Mouse (Mus musculus) heart, embryonic 16.5 days (tissue): Measurements from ENCODE around the gene Ikzf2. TPM values are rescaled to one million over a fixed set of nuclear protein-coding genes. Genes with fewer than 3 reads are reported as not detected.
A peak's percentile ranks its signal among the peaks of the same experiment; 100 is the strongest.

Source experiments
- ATAC-seq: fragments of 200-750 bp; cut with Nextera tagmentation; replicated peaks from 2 replicates; pipeline ENCODE4 v1.8.0; 2017; ENCODE audit warnings: moderate number of reproducible peaks; ENCODE audit not compliant: insufficient read depth, low FRiP score; ENCODE audit errors: extremely low read depth
- H3K27ac ChIP-seq: fragments of 300-500 bp; sonication (generic); 2 replicates; pipeline ENCODE4 v1.5.1; 2014; ENCODE audit warnings: mild to moderate bottlenecking, low read length, control low read depth, moderate library complexity
- H3K27me3 ChIP-seq: fragments of 300-500 bp; sonication (generic); 2 replicates; pipeline ENCODE4 v1.6.1; 2014; ENCODE audit warnings: low read length, mixed read lengths; ENCODE audit not compliant: control insufficient read depth, insufficient read depth
- H3K36me3 ChIP-seq: fragments of 300-500 bp; sonication (generic); 2 replicates; pipeline ENCODE4 v1.6.1; 2014; ENCODE audit not compliant: control insufficient read depth, insufficient read depth
- H3K4me1 ChIP-seq: fragments of 300-500 bp; sonication (generic); 2 replicates; pipeline ENCODE4 v1.6.1; 2014; ENCODE audit warnings: low read length, mixed read lengths; ENCODE audit not compliant: control insufficient read depth, insufficient read depth
- H3K4me2 ChIP-seq: fragments of 300-500 bp; sonication (generic); 2 replicates; pipeline ENCODE4 v1.6.1; 2014; ENCODE audit warnings: low read depth, mild to moderate bottlenecking, control low read depth, low read length
- H3K4me3 ChIP-seq: fragments of 300-500 bp; sonication (generic); 2 replicates; pipeline ENCODE4 v1.5.1; 2014; ENCODE audit warnings: mild to moderate bottlenecking, control low read depth, low read length
- H3K9ac ChIP-seq: fragments of 300-500 bp; sonication (generic); 2 replicates; pipeline ENCODE4 v1.6.1; 2014; ENCODE audit warnings: low read length, control low read depth
- H3K9me3 ChIP-seq: fragments of 300-500 bp; sonication (generic); replicated peaks from 2 replicates; pipeline ENCODE4 v1.6.1; 2016; ENCODE audit warnings: low read length; ENCODE audit not compliant: control insufficient read depth
- WGBS: fragments of 180-500 bp; shearing (Covaris S2); extraction: QIAGEN DNeasy Blood & Tissue Kit; methylation state at CpG from one replicate; pipeline ENCODE4 v1.1.7; 2014; 5-methylcytosine and 5-hydroxymethylcytosine counted together
- polyA plus RNA-seq: library from polyadenylated mRNA; unstranded; fragments of >200 nt; fragmentation: Nextera tagmentation; extraction: Ambion mirVana; gene quantifications from 2 replicates; pipeline ENCODE4 v1.2.1, GENCODE M21; 2015

Ikzf2 gene
- polyA plus RNA-seq, 1 experiment from 2014 or later = 4.6 TPM

DNA sequence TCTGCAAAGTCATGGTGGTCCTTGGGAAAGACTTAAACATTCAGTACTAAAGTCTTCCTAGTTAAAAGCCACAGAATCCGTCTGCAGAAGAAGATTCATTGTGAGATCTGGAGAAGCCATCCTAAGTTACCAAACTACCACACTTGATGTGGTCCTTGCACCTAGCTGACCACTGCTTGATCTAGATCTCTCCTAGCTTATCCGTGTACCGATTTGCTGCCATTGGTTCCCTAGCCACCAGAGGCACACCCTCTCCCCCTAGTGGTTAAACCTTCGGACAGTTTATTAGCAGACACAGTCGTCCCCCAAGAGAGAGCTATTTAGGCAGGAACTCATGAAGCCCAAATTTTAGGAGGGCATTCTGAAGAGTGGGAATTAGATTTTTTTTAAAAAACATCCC, 1.9 kb upstream of the Ikzf2 start:
- H3K36me3 ChIP-seq = no peaks in the 10 kb centered on the region
- no peaks in the 10 kb centered on the region for H3K9me3 ChIP-seq
- no peak for ATAC-seq
- H3K27ac ChIP-seq = no peak overlapping the region
- peak overlapping the region; percentile 34 for H3K9ac ChIP-seq
- H3K4me3 ChIP-seq = peak overlapping the region; percentile 47
- no peaks in the 10 kb centered on the region for H3K27me3 ChIP-seq
- peaks cover 5% of the 10 kb centered on the region; the same call in 1 of the 2 replicates for H3K4me1 ChIP-seq
- peak overlapping the region; percentile 77 for H3K4me2 ChIP-seq
- 0% methylated on average over 5 of the region's 5 CpGs for WGBS

GRCm38 (mm10) chr1:69688118-69688517, 1.1 kb upstream of the Ikzf2 start:
- H3K4me1 ChIP-seq = peaks cover 5% of the 10 kb centered on the region; the same call in 1 of the 2 replicates
- H3K4me3 ChIP-seq = peak overlapping the region; percentile 93
- no peaks in the 10 kb centered on the region for H3K27me3 ChIP-seq
- H3K27ac ChIP-seq = peak overlapping the region; percentile 4; the same call in 1 of the 2 replicates
- 3% methylated on average over 4 of the region's 4 CpGs for WGBS
- no peaks in the 10 kb centered on the region for H3K9me3 ChIP-seq
- no peaks in the 10 kb centered on the region for H3K36me3 ChIP-seq
- no peak for ATAC-seq
- peak overlapping the region; percentile 85 for H3K4me2 ChIP-seq
- peak overlapping the region; percentile 92 for H3K9ac ChIP-seq

- H3K4me1 ChIP-seq = peaks cover 5% of the 10 kb centered on the region; the same call in 1 of the 2 replicates
- H3K4me2 ChIP-seq = peak overlapping the region; percentile 85
- no peak for ATAC-seq
- peak overlapping the region; percentile 92 for H3K9ac ChIP-seq
- no peaks in the 10 kb centered on the region for H3K36me3 ChIP-seq
- peak overlapping the region; percentile 93 for H3K4me3 ChIP-seq
- no peaks in the 10 kb centered on the region for H3K9me3 ChIP-seq
- H3K27me3 ChIP-seq = no peaks in the 10 kb centered on the region
- WGBS = under 1% methylated on average over 6 of the region's 6 CpGs
- H3K27ac ChIP-seq = peak overlapping the region; percentile 96
Observed at GRCm38 (mm10) chr1:69686741-69687075, 337 bp downstream of the Ikzf2 start.

- ATAC-seq = no peak
- peak overlapping the region; percentile 85 for H3K4me2 ChIP-seq
- peak overlapping the region; percentile 43; the same call in 1 of the 2 replicates for H3K27ac ChIP-seq
- H3K27me3 ChIP-seq = no peaks in the 10 kb centered on the region
- peaks cover 5% of the 10 kb centered on the region; the same call in 1 of the 2 replicates for H3K4me1 ChIP-seq
- peak overlapping the region; percentile 92 for H3K9ac ChIP-seq
- peak overlapping the region; percentile 93 for H3K4me3 ChIP-seq
- H3K9me3 ChIP-seq = no peaks in the 10 kb centered on the region
- H3K36me3 ChIP-seq = no peaks in the 10 kb centered on the region
- WGBS = under 1% methylated on average over 11 of the region's 15 CpGs
Observed at GRCm38 (mm10) chr1:69685890-69686490, 1.1 kb downstream of the Ikzf2 start.

GRCm38 (mm10) chr1:69685049-69685889, 1.8 kb downstream of the Ikzf2 start:
- no peaks in the 10 kb centered on the region for H3K27me3 ChIP-seq
- H3K4me3 ChIP-seq = peak overlapping the region; percentile 93
- H3K4me2 ChIP-seq = peak overlapping the region; percentile 85
- peaks cover 5% of the 10 kb centered on the region; the same call in 1 of the 2 replicates for H3K4me1 ChIP-seq
- no peaks in the 10 kb centered on the region for H3K9me3 ChIP-seq
- no peaks in the 10 kb centered on the region for H3K36me3 ChIP-seq
- peak overlapping the region; percentile 43 for H3K27ac ChIP-seq
- WGBS = 2% methylated on average over 11 of the region's 11 CpGs
- no peak for ATAC-seq
- peak overlapping the region; percentile 73 for H3K9ac ChIP-seq

DNA sequence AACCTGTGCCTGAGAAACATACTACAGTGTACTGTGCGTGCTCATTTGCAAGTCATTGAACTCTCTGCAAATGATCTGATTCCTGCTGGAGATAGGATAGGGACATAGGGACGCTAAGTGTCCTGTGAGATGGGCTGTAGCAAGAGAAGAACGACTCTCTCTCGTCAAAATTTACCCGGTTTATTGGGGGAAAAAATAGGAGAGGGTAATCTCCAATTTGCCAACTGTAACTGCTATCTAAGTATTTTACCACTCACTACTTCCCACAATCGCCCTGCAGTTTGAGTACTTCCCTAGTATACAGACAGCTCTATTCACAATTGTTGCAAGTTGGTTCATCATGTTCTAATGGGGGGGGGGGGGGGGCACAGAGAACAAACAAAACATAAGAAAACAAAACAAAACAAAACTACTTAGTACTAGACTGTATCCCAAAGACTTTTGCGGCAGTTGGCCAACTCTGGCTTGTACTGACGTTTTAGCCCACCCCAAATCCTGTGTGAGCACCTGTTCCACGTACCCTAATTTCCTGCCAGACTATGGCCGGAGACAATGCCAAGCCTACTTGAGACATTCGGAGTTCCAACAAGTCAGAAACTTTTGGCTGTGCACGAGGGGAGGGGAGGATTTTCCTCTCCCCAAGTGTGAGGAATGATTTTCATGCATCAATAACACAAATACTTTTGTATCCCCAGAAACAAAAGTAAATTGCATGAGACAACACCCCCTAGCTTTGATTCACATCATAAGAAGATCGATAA, 2.6 kb downstream of the Ikzf2 start:
- Histone ChIP-seq H3K27me3 (no peaks in the 10 kb centered on the region), H3K9me3 (no peaks in the 10 kb centered on the region), H3K4me1 (peaks cover 5% of the 10 kb centered on the region; the same call in 1 of the 2 replicates), H3K9ac (peak overlapping the region; percentile 73), H3K27ac (no peak overlapping the region), H3K4me2 (peak overlapping the region; percentile 85), H3K4me3 (peak overlapping the region; percentile 93), H3K36me3 (no peaks in the 10 kb centered on the region)
- no peak for ATAC-seq
- 38% methylated on average over 13 of the region's 13 CpGs for WGBS

DNA sequence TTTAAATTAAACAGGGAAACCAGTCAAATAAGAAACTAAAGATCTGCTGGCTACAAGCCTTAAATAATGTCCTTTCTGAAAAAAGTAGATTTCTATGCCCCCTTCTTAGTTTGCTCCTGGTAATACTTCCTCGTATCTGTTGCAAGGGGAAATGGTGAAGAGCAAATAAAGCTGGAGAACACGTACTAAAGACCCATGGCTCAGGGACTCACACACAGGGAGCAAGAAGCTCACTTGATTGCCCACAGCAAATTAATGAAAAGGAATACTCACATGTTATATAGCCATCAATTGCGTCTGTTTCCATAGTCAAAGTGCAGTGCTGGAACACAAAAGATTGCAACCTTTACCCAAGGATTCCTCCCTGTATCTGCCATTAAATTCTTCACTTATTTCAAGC, 3.2 kb downstream of the Ikzf2 start:
- peak overlapping the region; percentile 30 for H3K4me3 ChIP-seq
- no peak overlapping the region for H3K27ac ChIP-seq
- no peaks in the 10 kb centered on the region for H3K27me3 ChIP-seq
- H3K4me2 ChIP-seq = peak overlapping the region; percentile 85; the same call in 1 of the 2 replicates
- H3K9ac ChIP-seq = peak overlapping the region; percentile 14
- WGBS = 74% methylated on average over 3 of the region's 3 CpGs
- peaks cover 5% of the 10 kb centered on the region; the same call in 1 of the 2 replicates for H3K4me1 ChIP-seq
- H3K9me3 ChIP-seq = no peaks in the 10 kb centered on the region
- no peaks in the 10 kb centered on the region for H3K36me3 ChIP-seq
- no peak for ATAC-seq

- H3K4me2 ChIP-seq = no peak overlapping the region
- H3K27ac ChIP-seq = no peak overlapping the region
- H3K27me3 ChIP-seq = no peaks in the 10 kb centered on the region
- H3K4me1 ChIP-seq = peaks cover 5% of the 10 kb centered on the region; the same call in 1 of the 2 replicates
- no peak overlapping the region for H3K4me3 ChIP-seq
- H3K9ac ChIP-seq = no peak overlapping the region
- no peaks in the 10 kb centered on the region for H3K9me3 ChIP-seq
- no peak for ATAC-seq
- WGBS = 73% methylated on average over 8 of the region's 8 CpGs
- H3K36me3 ChIP-seq = no peaks in the 10 kb centered on the region
Observed at GRCm38 (mm10) chr1:69683058-69683457, 4.0 kb downstream of the Ikzf2 start.
